Mouse (Mus musculus) C2C12 (cell line): Measurements from ENCODE around the gene Gm20532.

ENCODE experiments used
- CTCF ChIP-seq: IDR thresholded peaks from one replicate; pipeline ENCODE4 v1.5.1; 2011; ENCODE audit not compliant: control insufficient read depth, insufficient read depth, insufficient read length
- MAX ChIP-seq: IDR thresholded peaks from one replicate; pipeline ENCODE4 v1.6.1; 2011; ENCODE audit warnings: mild to moderate bottlenecking, control low read depth
- MYOD1 ChIP-seq: IDR thresholded peaks from one replicate; pipeline ENCODE4 v1.6.1; 2011; ENCODE audit warnings: low read depth; ENCODE audit not compliant: control insufficient read depth, insufficient read length
- MYOG ChIP-seq: IDR thresholded peaks from one replicate; pipeline ENCODE4 v1.6.1; 2011; ENCODE audit not compliant: control insufficient read depth, insufficient read length; ENCODE audit errors: extremely low read depth
- USF1 ChIP-seq: IDR thresholded peaks from one replicate; pipeline ENCODE4 v1.6.1; 2011; ENCODE audit warnings: low read depth, mild to moderate bottlenecking, control low read depth, moderate library complexity

DNA sequence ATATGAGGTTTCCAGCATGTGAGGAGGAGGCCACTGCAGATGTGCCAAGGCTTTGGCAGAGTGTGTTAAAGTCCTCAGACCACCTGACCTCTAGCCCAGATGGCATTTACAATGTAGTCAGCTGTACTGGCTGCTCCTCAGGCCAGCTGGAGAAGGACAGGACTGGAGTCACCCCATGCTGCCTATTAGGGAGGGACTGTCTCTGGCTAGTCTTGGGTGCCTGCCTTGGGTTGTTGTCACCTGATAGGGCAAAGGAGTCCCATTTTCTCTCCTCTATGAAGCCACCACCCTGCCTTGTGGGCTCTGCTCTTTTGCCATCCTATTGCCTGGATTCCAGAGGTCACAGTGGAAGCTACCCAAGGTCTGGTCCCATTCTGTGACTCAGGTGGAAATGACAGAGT, 22.8 kb downstream of the Gm20532 start:
- no peak for TF ChIP-seq CTCF
- TF ChIP-seq MYOD1: no peak
- TF ChIP-seq USF1: no peak
- no peak for TF ChIP-seq MAX
- no peak for TF ChIP-seq MYOG
